Mouse (Mus musculus) thymus, postnatal 14 days (tissue): ENCODE measurements around the gene Scube3.

Experiments
- DNase-seq: peaks from one replicate; pipeline ENCODE4 v3.0.0; 2021

Gene Scube3

GRCm38 (mm10) chr17:28141771-28142699 lies at the start of gene Scube3:
Scube3 (plus strand) TSS chr17:28142141.
- DNase-seq, result peak; percentile 45

GRCm38 (mm10) chr17:28092297-28092696 lies 49.6 kb upstream of the Scube3 start:
- no peak for DNase-seq

- DNase-seq, result no peak
Measured at GRCm38 (mm10) chr17:28093837-28094236, 48.1 kb upstream of the Scube3 start.

GRCm38 (mm10) chr17:28096418-28096817 lies 45.5 kb upstream of the Scube3 start:
- DNase-seq, result no peak

- no peak for DNase-seq
Measured at GRCm38 (mm10) chr17:28097308-28097707, 44.6 kb upstream of the Scube3 start.

- no peak for DNase-seq
Measured at GRCm38 (mm10) chr17:28099086-28099485, 42.9 kb upstream of the Scube3 start.

- no peak for DNase-seq
Measured at GRCm38 (mm10) chr17:28100669-28101068, 41.3 kb upstream of the Scube3 start.

- no peak for DNase-seq
Measured at GRCm38 (mm10) chr17:28101284-28101887, 40.6 kb upstream of the Scube3 start.

- no peak for DNase-seq
Measured at GRCm38 (mm10) chr17:28101902-28102319, 40.0 kb upstream of the Scube3 start.

- no peak for DNase-seq
Measured at GRCm38 (mm10) chr17:28104416-28104815, 37.5 kb upstream of the Scube3 start.

GRCm38 (mm10) chr17:28106352-28106751 lies 35.6 kb upstream of the Scube3 start:
- peak; percentile 41 for DNase-seq

GRCm38 (mm10) chr17:28107275-28107674 lies 34.7 kb upstream of the Scube3 start:
- DNase-seq, result no peak

- DNase-seq, result no peak
Measured at GRCm38 (mm10) chr17:28112266-28112665, 29.7 kb upstream of the Scube3 start.

- DNase-seq, result no peak
Measured at GRCm38 (mm10) chr17:28116335-28116734, 25.6 kb upstream of the Scube3 start.

GRCm38 (mm10) chr17:28117451-28118209 lies 24.3 kb upstream of the Scube3 start:
- DNase-seq, result peak; percentile 16

GRCm38 (mm10) chr17:28120460-28120859 lies 21.5 kb upstream of the Scube3 start:
- no peak for DNase-seq

GRCm38 (mm10) chr17:28122949-28123348 lies 19.0 kb upstream of the Scube3 start:
- DNase-seq, result no peak

GRCm38 (mm10) chr17:28123627-28124026 lies 18.3 kb upstream of the Scube3 start:
- no peak for DNase-seq

GRCm38 (mm10) chr17:28124368-28124767 lies 17.6 kb upstream of the Scube3 start:
- no peak for DNase-seq

- DNase-seq, result no peak
Measured at GRCm38 (mm10) chr17:28129796-28130195, 12.1 kb upstream of the Scube3 start.

GRCm38 (mm10) chr17:28130391-28131125 lies 11.4 kb upstream of the Scube3 start:
- no peak for DNase-seq

- DNase-seq, result no peak
Measured at GRCm38 (mm10) chr17:28131156-28131555, 10.8 kb upstream of the Scube3 start.

GRCm38 (mm10) chr17:28133193-28133592 lies 8.7 kb upstream of the Scube3 start:
- peak; percentile 68 for DNase-seq
